In the genomic region with DNA sequence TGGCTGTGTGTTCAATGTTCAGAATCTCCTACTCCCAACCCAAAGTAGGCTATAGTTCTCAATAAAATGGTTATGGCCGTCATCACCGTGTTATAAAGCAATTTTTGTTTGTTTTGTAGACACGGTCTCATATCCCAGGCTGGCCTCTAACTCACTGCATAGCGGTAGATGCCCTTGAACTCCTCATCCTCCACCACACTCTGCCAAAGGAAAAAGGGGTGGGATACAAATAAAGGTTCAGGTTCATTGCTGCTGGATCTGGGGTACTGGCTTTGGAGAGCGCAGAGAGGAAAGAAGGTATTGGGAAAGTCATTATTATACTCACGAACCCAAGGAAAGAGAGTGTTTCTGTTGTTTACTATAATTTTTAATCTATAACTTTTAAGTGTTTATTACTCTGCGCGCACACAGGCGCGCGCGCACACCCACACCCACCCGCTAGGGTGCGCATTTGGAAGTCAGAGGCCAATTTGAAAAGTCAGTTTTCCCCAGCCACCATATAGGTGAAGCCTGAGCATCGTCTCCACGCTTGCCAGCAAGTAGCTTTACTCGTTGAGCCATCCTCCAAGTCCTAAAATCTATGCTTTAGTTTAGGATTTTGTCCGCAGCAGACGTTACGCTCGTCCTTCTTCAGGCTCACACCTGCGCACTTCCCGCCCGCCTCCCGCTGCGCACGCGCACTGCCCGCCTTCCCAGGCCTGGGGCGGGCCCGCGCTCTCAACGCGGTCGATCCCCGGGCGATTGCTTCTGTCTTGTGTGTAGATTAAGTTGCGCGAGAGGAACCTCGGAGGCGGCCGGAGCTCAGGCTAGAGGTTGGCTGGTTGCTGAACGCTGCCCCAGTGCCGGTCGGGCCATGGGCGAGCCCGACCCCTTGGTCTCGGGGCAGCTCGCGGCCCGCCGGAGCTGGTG, we compare ENCODE assay signal across 8 mouse cellular contexts. TPM values are rescaled to one million over a fixed set of nuclear protein-coding genes. Genes with fewer than 3 reads are reported as not detected.
DNase-seq lines count a peak whose midpoint lies in the region; ATAC-seq and TF ChIP-seq lines count a peak whose summit lies in the region.

Rnf8 (plus strand) TSS at position 676 of the 909 bp plus-strand sequence.
Gm28043 (plus strand) TSS at position 762 of the 909 bp plus-strand sequence.

- no peaks in the 10 kb centered on the region for H3K9me3 ChIP-seq in hindbrain, postnatal 0 days (ENCODE audit: low read length)

- TF ChIP-seq CTCF in gastrocnemius, adult 2 months (IDR thresholded peaks at IDR 0.05), result peak; percentile 73
- peak; percentile 69 for TF ChIP-seq CTCF in hindbrain, postnatal 0 days (IDR thresholded peaks at IDR 0.05; ENCODE audit: low read depth)
- peak; percentile 64 for TF ChIP-seq CTCF in left cerebral cortex, adult 2 months (IDR thresholded peaks at IDR 0.05)

- WGBS in hindbrain, postnatal 0 days, result 2% methylated on average over 52 of the region's 52 CpGs

- H3K4me1 ChIP-seq in hindbrain, postnatal 0 days (ENCODE audit: insufficient read depth, low read length), result peaks cover 18% of the 10 kb centered on the region

- intact Hi-C loops in gastrocnemius, adult 2 months (cut with DNase I), result no loop called here
- intact Hi-C loops in left cerebral cortex, adult 2 months (cut with DNase I), result loop anchor here (2.0 kb wide), 1 partner anchor 46 kb away; the partner anchor contains the start of gene Cmtr1

- peak within 1 kb of the TSS; percentile 99 for H3K9ac ChIP-seq in hindbrain, postnatal 0 days (replicated peaks; ENCODE audit: low read length)

- peak within 1 kb of the TSS; percentile 97 for H3K27ac ChIP-seq in gastrocnemius, adult 2 months
- peak within 1 kb of the TSS; percentile 98 for H3K27ac ChIP-seq in hindbrain, postnatal 0 days
- H3K27ac ChIP-seq in left cerebral cortex, adult 2 months, result peak within 1 kb of the TSS; percentile 90

- peak within 1 kb of the TSS; percentile 74 for H3K4me2 ChIP-seq in hindbrain, postnatal 0 days (ENCODE audit: low read depth, low read length)

- H3K4me3 ChIP-seq in gastrocnemius, adult 2 months, result peak within 1 kb of the TSS; percentile 93
- H3K4me3 ChIP-seq in hindbrain, postnatal 0 days (ENCODE audit: low read length), result peak within 1 kb of the TSS; percentile 100
- H3K4me3 ChIP-seq in left cerebral cortex, adult 2 months, result peak within 1 kb of the TSS; percentile 81

- H3K27me3 ChIP-seq in hindbrain, postnatal 0 days (ENCODE audit: insufficient read depth, low read length), result no peaks in the 10 kb centered on the region

- no peaks in the 10 kb centered on the region; the same call in 1 of the 2 replicates for H3K36me3 ChIP-seq in hindbrain, postnatal 0 days (ENCODE audit: insufficient read depth, low read length)

- DNase-seq in ZHBTc4 (ENCODE audit: low read depth, low spot score), result peak; percentile 98
- peak; percentile 97 for DNase-seq in gastrocnemius, adult 2 months
- DNase-seq in hindbrain, postnatal 0 days (ENCODE audit: low spot score), result peak; percentile 96
- peak; percentile 94 for DNase-seq in left cerebral cortex, adult 2 months (ENCODE audit: extremely low spot score in 1 of 2, low spot score in 2 of 2)
- DNase-seq in right cerebral cortex, adult 2 months (ENCODE audit: low spot score in 2 of 2), result peak; percentile 93 to 94
- peak; percentile 95 for DNase-seq in urinary bladder, postnatal 14 days (ENCODE audit: low spot score)

- ATAC-seq in common myeloid progenitor, adult 5-6 weeks (replicated peaks; ENCODE audit: low read depth, poor library complexity, severe bottlenecking), result peak; percentile 91
- ATAC-seq in hindbrain, postnatal 0 days, result peak; percentile 94
- peak; percentile 97 for ATAC-seq in megakaryocyte, adult 5-6 weeks (ENCODE audit: poor library complexity, severe bottlenecking)

RNA-seq across cellular contexts. Expression of gene Rnf8, which starts in this region (rescaled TPM):
- 54.3 and 60.8 TPM in 2 replicates for total RNA-seq in common myeloid progenitor, adult 5-6 weeks (2017)
- total RNA-seq in gastrocnemius, adult 2 months (2021), result 10 to 100 TPM; 20.1 to 22.3 TPM
- total RNA-seq in hindbrain, postnatal 0 days (2014; rRNA removed), result 22.2 and 29.4 TPM in 2 replicates
- 71.3 and 73.8 TPM in 2 replicates for polyA plus RNA-seq in hindbrain, postnatal 0 days (2015; fragmentation: Nextera tagmentation; extraction: Ambion mirVana)
- total RNA-seq in left cerebral cortex, adult 2 months (2021), result 10 to 100 TPM; 67.2 to 76.2 TPM
- 17.5 and 24.2 TPM in 2 replicates for total RNA-seq in megakaryocyte, adult 5-6 weeks (2015)
- 28.1 and 31.8 TPM in 2 replicates for total RNA-seq in megakaryocyte, adult 5-6 weeks (2017)

RNA-seq across cellular contexts. Expression of gene Gm28043, which starts in this region (rescaled TPM):
- 3.7 and 12.3 TPM in 2 replicates for total RNA-seq in common myeloid progenitor, adult 5-6 weeks (2017)
- 1 to 10 TPM in 1 of 2 experiments, under 1 TPM in 1; 0.70 to 1.2 TPM for total RNA-seq in gastrocnemius, adult 2 months (2021)
- 2.6 and 5.0 TPM in 2 replicates for total RNA-seq in hindbrain, postnatal 0 days (2014; rRNA removed)
- 1.2 and 1.9 TPM in 2 replicates for polyA plus RNA-seq in hindbrain, postnatal 0 days (2015; fragmentation: Nextera tagmentation; extraction: Ambion mirVana)
- 1 to 10 TPM; 4.5 to 4.8 TPM for total RNA-seq in left cerebral cortex, adult 2 months (2021)
- total RNA-seq in megakaryocyte, adult 5-6 weeks (2015), result 1.7 and 2.1 TPM in 2 replicates
- total RNA-seq in megakaryocyte, adult 5-6 weeks (2017), result 9.3 and 11.6 TPM in 2 replicates

Comparison
In these comparisons a context has a peak if more than half of its experiments do, and no peak if none do; other contexts are left out.
1. Peak in every context shown above with its lines: DNase-seq, ATAC-seq, H3K4me3 ChIP-seq and H3K27ac ChIP-seq.